Mouse (Mus musculus) common myeloid progenitor, adult 5-6 weeks (primary cell): ENCODE results near the gene Lzts2. TPM values are rescaled to one million over a fixed set of nuclear protein-coding genes. Genes with fewer than 3 reads are reported as not detected.
"Not testable (repeated sequence)": the region's sequence is repeated elsewhere in the genome, so short reads cannot be mapped to it uniquely, and the experiment has no call there.

Experiments
- ATAC-seq: replicated peaks from 2 replicates; pipeline ENCODE4 v1.8.0; 2016; ENCODE audit warnings: low read depth, mild to moderate bottlenecking, moderate TSS enrichment, inconsistent platforms; ENCODE audit not compliant: poor library complexity, severe bottlenecking
- total RNA-seq: library from RNA; stranded (forward); fragments of 200-1000, 187-1606 nt; gene quantifications from 2 replicates; pipeline ENCODE4 v1.2.3, GENCODE M21; 2017

Lzts2 gene
- total RNA-seq, 1 experiment from 2014 or later, result 14.2 TPM

GRCm38 (mm10) chr19:45023993-45024392, 9.8 kb downstream of the Lzts2 start:
- ATAC-seq, result no peak

- ATAC-seq, result no peak
Observed at GRCm38 (mm10) chr19:45024775-45025174, 10.6 kb downstream of the Lzts2 start.

GRCm38 (mm10) chr19:45025937-45026568, 11.8 kb downstream of the Lzts2 start:
- no peak for ATAC-seq

- ATAC-seq, result no peak
Observed at GRCm38 (mm10) chr19:45026958-45027670, 12.9 kb downstream of the Lzts2 start.

GRCm38 (mm10) chr19:45027848-45028247, 13.6 kb downstream of the Lzts2 start:
- no peak for ATAC-seq

GRCm38 (mm10) chr19:45028746-45029145, 14.5 kb downstream of the Lzts2 start:
- ATAC-seq, result no peak

GRCm38 (mm10) chr19:45029571-45029970, 15.4 kb downstream of the Lzts2 start:
- no peak for ATAC-seq

- ATAC-seq, result 0 out of 2 replicates have a peak, but pooled peaks have one; percentile 22
Observed at GRCm38 (mm10) chr19:45030111-45030510, 15.9 kb downstream of the Lzts2 start.

GRCm38 (mm10) chr19:45030746-45031693, 16.8 kb downstream of the Lzts2 start:
- ATAC-seq, result peak; percentile 68

- ATAC-seq, result peak; percentile 73
Observed at GRCm38 (mm10) chr19:45031780-45032179, 17.6 kb downstream of the Lzts2 start.

- peak; percentile 30 for ATAC-seq
Observed at GRCm38 (mm10) chr19:45032570-45033332, 18.5 kb downstream of the Lzts2 start.

- ATAC-seq, result peak; percentile 76
Observed at GRCm38 (mm10) chr19:45036867-45037266, 22.7 kb downstream of the Lzts2 start.

- ATAC-seq, result not testable (repeated sequence)
Observed at GRCm38 (mm10) chr19:45038198-45038597, 24.0 kb downstream of the Lzts2 start.

- ATAC-seq, result no peak
Observed at GRCm38 (mm10) chr19:45040214-45040613, 26.0 kb downstream of the Lzts2 start.

- no peak for ATAC-seq
Observed at GRCm38 (mm10) chr19:45044389-45044927, 30.2 kb downstream of the Lzts2 start.

GRCm38 (mm10) chr19:45045236-45045635, 31.0 kb downstream of the Lzts2 start:
- ATAC-seq, result no peak

- ATAC-seq, result no peak
Observed at GRCm38 (mm10) chr19:45045651-45046050, 31.4 kb downstream of the Lzts2 start, which contains the start of gene Pdzd7. Gene Pdzd7 (minus strand): TSS chr19:45045717.

- peak; percentile 24; the same call in 1 of the 2 replicates for ATAC-seq
Observed at GRCm38 (mm10) chr19:45046523-45047321, 32.5 kb downstream of the Lzts2 start.
